Mouse (Mus musculus): ENCODE measurements around the gene Srgap3. TPM values are rescaled to one million over a fixed set of nuclear protein-coding genes. Genes with fewer than 3 reads are reported as not detected.

Gene Srgap3
- polyA plus RNA-seq, 1 experiment, result 77.3 TPM

DNA sequence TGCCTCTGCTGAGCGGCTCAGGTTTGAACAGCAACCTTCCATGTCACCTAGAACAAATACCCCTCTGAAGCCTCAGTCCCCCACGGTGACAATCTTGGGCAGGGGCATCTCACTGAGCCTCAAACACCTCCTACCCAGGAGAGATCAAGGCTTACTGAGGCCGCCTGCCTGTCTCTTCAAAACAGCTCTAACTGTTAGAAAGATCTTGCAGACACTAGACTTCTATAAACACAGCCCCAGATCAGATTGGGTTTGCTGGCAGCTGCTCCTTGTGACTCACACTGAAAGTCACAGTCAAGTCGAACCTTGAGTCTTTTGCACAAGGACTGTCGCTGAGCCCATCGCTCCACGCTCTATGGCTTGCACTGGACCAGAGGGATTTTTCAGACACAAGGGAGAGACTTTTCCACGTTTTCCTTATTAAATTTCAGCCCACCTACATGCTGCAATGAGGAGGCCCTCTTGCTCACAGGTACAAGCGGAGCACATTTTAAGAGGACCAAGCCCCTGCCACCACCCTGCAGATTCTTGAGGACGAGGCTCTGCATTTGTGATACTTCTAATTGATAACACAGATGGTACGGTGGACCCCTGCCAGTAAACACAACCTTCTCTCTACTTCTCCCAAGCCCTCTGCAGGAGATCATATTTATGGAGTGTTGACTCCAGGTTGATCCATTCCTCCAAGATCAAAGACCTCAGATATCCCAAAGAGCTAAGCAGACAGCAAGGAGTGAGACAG lies 21.7 kb downstream of the Srgap3 start:
- Histone ChIP-seq H3K27ac (ENCODE audit: insufficient read depth, low read depth, low read length) (peak overlapping the region; percentile 5; the same call in 1 of the 2 replicates), H3K4me3 (ENCODE audit: insufficient read depth, low read depth, low read length) (no peak overlapping the region), H3K4me1 (ENCODE audit: control insufficient read depth, insufficient read depth, low read length) (peaks cover 23% of the 10 kb centered on the region)
- 45% methylated on average over 11 of the region's 11 CpGs for WGBS
- no peak for TF ChIP-seq POLR2A (IDR thresholded peaks at IDR 0.05; ENCODE audit: insufficient read depth, low read depth, low read length)
- TF ChIP-seq CTCF (IDR thresholded peaks at IDR 0.05; ENCODE audit: insufficient read depth, low read depth, low read length), result no peak

- Histone ChIP-seq H3K4me3 (ENCODE audit: insufficient read depth, low read depth, low read length) (no peak overlapping the region), H3K27ac (ENCODE audit: insufficient read depth, low read depth, low read length) (peak overlapping the region; percentile 33), H3K4me1 (ENCODE audit: control insufficient read depth, insufficient read depth, low read length) (peaks cover 19% of the 10 kb centered on the region)
- TF ChIP-seq POLR2A (IDR thresholded peaks at IDR 0.05; ENCODE audit: insufficient read depth, low read depth, low read length), result no peak
- no peak for TF ChIP-seq CTCF (IDR thresholded peaks at IDR 0.05; ENCODE audit: insufficient read depth, low read depth, low read length)
- 27% methylated on average over 13 of the region's 13 CpGs for WGBS
Observed at GRCm38 (mm10) chr6:112924606-112925141, 22.4 kb downstream of the Srgap3 start.

DNA sequence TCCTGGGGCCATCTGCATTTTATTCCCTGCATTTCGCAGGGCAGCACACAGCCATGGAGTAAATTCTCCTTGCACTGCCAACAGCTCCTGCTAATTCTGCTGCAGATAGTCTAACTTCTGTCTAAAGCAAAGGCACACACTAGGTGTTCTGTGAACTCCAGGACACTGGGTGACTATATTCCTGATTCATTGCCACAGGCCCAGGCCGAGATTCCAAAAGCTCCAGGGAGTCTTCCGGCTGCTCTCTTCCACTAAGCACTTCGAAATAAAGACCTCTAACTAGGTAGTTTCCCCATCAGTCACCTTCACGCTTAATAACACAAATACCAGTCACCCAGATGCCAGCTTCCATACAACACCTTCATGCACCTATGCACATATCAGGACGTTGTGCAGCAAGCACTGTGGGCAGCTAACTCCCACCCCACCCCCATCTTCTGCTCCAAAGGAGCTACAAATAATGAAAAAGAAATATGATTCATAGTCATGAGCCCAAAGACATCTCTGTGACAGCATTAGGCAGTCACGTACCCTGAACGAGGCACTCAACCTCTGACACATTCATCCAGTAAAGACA lies 26.4 kb downstream of the Srgap3 start:
- TF ChIP-seq POLR2A (IDR thresholded peaks at IDR 0.05; ENCODE audit: insufficient read depth, low read depth, low read length), result no peak
- no peak for TF ChIP-seq CTCF (IDR thresholded peaks at IDR 0.05; ENCODE audit: insufficient read depth, low read depth, low read length)
- WGBS, result 75% methylated on average over 8 of the region's 8 CpGs
- Histone ChIP-seq H3K4me3 (ENCODE audit: insufficient read depth, low read depth, low read length) (no peak overlapping the region), H3K27ac (ENCODE audit: insufficient read depth, low read depth, low read length) (no peak overlapping the region), H3K4me1 (ENCODE audit: control insufficient read depth, insufficient read depth, low read length) (peaks cover 32% of the 10 kb centered on the region)

- Histone ChIP-seq H3K27ac (ENCODE audit: insufficient read depth, low read depth, low read length) (no peak overlapping the region), H3K4me3 (ENCODE audit: insufficient read depth, low read depth, low read length) (no peak overlapping the region), H3K4me1 (ENCODE audit: control insufficient read depth, insufficient read depth, low read length) (peaks cover 19% of the 10 kb centered on the region)
- 72% methylated on average over 8 of the region's 8 CpGs for WGBS
- no peak for TF ChIP-seq POLR2A (IDR thresholded peaks at IDR 0.05; ENCODE audit: insufficient read depth, low read depth, low read length)
- no peak for TF ChIP-seq CTCF (IDR thresholded peaks at IDR 0.05; ENCODE audit: insufficient read depth, low read depth, low read length)
Observed at GRCm38 (mm10) chr6:112917717-112918116, 29.3 kb downstream of the Srgap3 start.

DNA sequence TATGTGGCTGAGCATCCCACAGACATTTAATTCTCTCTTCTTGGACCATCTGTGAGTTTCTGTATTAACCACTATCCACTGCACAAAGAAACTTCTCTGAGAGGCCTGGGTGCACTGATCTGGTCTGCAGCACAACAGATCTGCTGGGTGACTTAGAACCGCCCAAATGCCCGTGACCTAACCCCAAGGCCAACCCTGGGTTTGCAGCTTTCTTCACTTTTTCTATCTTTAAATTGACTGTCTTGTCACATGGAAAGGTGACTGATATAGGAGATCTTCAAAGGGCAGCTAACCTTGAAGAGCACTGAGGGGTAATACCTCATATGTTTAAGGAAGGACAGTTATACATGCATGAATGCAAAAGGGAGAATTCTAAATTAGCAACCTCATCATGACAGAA lies 30.8 kb downstream of the Srgap3 start:
- peaks cover 19% of the 10 kb centered on the region for H3K4me1 ChIP-seq (ENCODE audit: control insufficient read depth, insufficient read depth, low read length)
- 95% methylated on average over 2 of the region's 2 CpGs for WGBS

GRCm38 (mm10) chr6:112912552-112912951 lies 34.5 kb downstream of the Srgap3 start:
- TF ChIP-seq CTCF (IDR thresholded peaks at IDR 0.05; ENCODE audit: insufficient read depth, low read depth, low read length), result no peak
- TF ChIP-seq POLR2A (IDR thresholded peaks at IDR 0.05; ENCODE audit: insufficient read depth, low read depth, low read length), result no peak
- WGBS, result 70% methylated on average over 5 of the region's 5 CpGs
- no peak overlapping the region for H3K27ac ChIP-seq (ENCODE audit: insufficient read depth, low read depth, low read length)
- H3K4me1 ChIP-seq (ENCODE audit: control insufficient read depth, insufficient read depth, low read length), result peaks cover 7% of the 10 kb centered on the region
- no peak overlapping the region for H3K4me3 ChIP-seq (ENCODE audit: insufficient read depth, low read depth, low read length)

More for the DNA sequence above, 30.8 kb downstream of the Srgap3 start:
- no peak overlapping the region for H3K4me3 ChIP-seq (ENCODE audit: insufficient read depth, low read depth, low read length)
- TF ChIP-seq POLR2A (IDR thresholded peaks at IDR 0.05; ENCODE audit: insufficient read depth, low read depth, low read length), result no peak
- TF ChIP-seq CTCF (IDR thresholded peaks at IDR 0.05; ENCODE audit: insufficient read depth, low read depth, low read length), result no peak
- H3K27ac ChIP-seq (ENCODE audit: insufficient read depth, low read depth, low read length), result no peak overlapping the region

DNA sequence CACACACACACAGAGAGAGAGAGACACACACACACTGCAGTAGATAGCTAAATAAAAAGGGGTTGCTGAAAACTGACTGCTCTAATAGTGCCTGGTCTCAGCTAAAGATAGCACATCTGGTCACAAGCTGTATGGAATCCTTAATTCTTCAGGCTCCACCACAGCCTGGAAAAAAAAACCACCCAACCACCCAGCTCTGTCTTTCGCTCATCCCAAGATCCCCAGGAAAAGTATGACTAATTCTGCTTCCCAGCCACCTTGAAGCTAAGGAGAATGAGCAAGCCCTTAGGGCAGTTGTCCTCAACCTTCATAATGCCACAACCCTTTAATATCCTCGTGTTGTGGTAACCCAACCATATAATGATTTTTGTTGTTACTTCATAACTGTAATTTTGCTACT lies 37.4 kb downstream of the Srgap3 start:
- no peaks in the 10 kb centered on the region; the same call in 1 of the 2 replicates for H3K4me1 ChIP-seq (ENCODE audit: control insufficient read depth, insufficient read depth, low read length)
- H3K4me3 ChIP-seq (ENCODE audit: insufficient read depth, low read depth, low read length), result no peak overlapping the region
- no peak for TF ChIP-seq CTCF (IDR thresholded peaks at IDR 0.05; ENCODE audit: insufficient read depth, low read depth, low read length)
- no peak for TF ChIP-seq POLR2A (IDR thresholded peaks at IDR 0.05; ENCODE audit: insufficient read depth, low read depth, low read length)
- WGBS, result 43% methylated on average over 2 of the region's 2 CpGs
- 0 out of 2 replicates have a peak overlapping the region, but pooled peaks have one; percentile 27 for H3K27ac ChIP-seq (ENCODE audit: insufficient read depth, low read depth, low read length)

DNA sequence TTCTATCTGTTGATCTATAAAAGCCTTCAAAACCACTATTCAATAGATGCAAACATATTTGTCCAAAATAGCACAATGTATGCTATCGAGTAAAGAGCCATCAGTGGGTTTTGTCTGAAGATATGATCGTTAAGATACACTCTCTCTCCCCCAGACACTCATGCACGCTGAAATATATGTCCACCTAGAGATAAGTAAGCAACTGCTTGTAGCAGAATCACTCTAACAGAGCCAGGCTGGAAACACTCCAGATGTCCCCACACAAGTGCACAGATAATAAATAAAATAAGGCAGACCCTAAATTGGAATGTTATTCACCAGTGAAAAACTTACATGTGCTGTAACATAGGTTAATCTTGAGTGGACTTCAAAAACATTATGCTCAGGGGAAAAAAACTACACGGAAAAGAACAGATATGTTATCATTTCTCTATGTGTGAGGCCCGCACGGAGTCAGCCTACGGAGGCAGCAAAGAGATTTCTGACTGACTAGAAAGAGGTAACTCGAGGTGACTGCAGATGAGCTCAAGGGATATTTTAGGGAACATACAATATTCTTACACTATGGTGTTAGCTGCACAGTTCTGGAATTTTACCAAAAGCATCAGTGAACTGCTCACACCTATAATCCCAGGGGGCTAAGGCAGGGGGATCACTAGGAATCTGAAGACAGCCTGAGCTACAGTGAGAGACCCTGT lies 39.0 kb downstream of the Srgap3 start:
- 56% methylated on average over 8 of the region's 8 CpGs for WGBS
- no peak for TF ChIP-seq POLR2A (IDR thresholded peaks at IDR 0.05; ENCODE audit: insufficient read depth, low read depth, low read length)
- Histone ChIP-seq H3K4me1 (ENCODE audit: control insufficient read depth, insufficient read depth, low read length) (peaks cover 7% of the 10 kb centered on the region), H3K4me3 (ENCODE audit: insufficient read depth, low read depth, low read length) (no peak overlapping the region), H3K27ac (ENCODE audit: insufficient read depth, low read depth, low read length) (no peak overlapping the region)

DNA sequence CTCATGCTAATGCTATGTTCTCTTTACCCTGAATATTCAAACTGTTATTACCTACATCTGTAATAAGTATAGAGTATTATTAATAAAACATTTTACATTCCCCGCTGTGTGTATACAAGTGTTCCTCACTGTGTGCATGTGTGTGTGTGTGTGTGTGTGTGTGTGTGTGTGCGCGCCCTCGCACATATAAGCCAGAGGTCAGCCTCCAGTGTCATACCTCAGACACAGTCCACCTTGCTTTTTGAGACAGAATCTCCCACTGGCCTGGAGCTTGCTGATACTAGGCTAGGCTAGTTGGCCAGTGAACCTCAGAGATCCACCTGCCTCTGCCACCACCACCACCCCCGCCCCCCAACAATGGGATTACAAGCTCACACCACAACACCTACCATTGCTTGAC lies 43.3 kb downstream of the Srgap3 start:
- Histone ChIP-seq H3K4me3 (ENCODE audit: insufficient read depth, low read depth, low read length) (no peak overlapping the region), H3K4me1 (ENCODE audit: control insufficient read depth, insufficient read depth, low read length) (peaks cover 32% of the 10 kb centered on the region), H3K27ac (ENCODE audit: insufficient read depth, low read depth, low read length) (no peak overlapping the region; the same call in 1 of the 2 replicates)
- WGBS, result 89% methylated on average over 5 of the region's 5 CpGs
- TF ChIP-seq POLR2A (IDR thresholded peaks at IDR 0.05; ENCODE audit: insufficient read depth, low read depth, low read length) (no peak), CTCF (IDR thresholded peaks at IDR 0.05; ENCODE audit: insufficient read depth, low read depth, low read length) (no peak)
